ENCODE assay signal across 12 mouse cellular contexts in genomic region chr15:92570526-92571243, GRCm38 (mm10).
DNase-seq lines count a peak whose midpoint lies in the region; ATAC-seq lines count a peak whose summit lies in the region.
"Had no signal": no experiment of that assay in that cellular context is flagged by ENCODE, and none has a peak within 500 bp of the region (broad histone marks: within the 10 kb centered on the region; RNA-seq: fewer than 3 reads in every experiment).

No protein-coding gene starts in this region.

- no peak overlapping the region for H3K9ac ChIP-seq in embryonic facial prominence, embryonic 12.5 days
- no peak overlapping the region for H3K9ac ChIP-seq in hindbrain, embryonic 15.5 days
- H3K9ac ChIP-seq in midbrain, embryonic 14.5 days (replicated peaks; ENCODE audit: low read length): no peak overlapping the region
- H3K9ac ChIP-seq in kidney, embryonic 14.5 days (ENCODE audit: low read depth, low read length): no peak overlapping the region
- H3K9ac ChIP-seq: embryonic facial prominence, embryonic 13.5 days; liver, embryonic 15.5 days had no signal

- no peaks in the 10 kb centered on the region for H3K9me3 ChIP-seq in embryonic facial prominence, embryonic 12.5 days
- no peaks in the 10 kb centered on the region for H3K9me3 ChIP-seq in hindbrain, embryonic 15.5 days
- H3K9me3 ChIP-seq in midbrain, embryonic 14.5 days (ENCODE audit: control insufficient read depth, low read length): no peaks in the 10 kb centered on the region
- no peaks in the 10 kb centered on the region for H3K9me3 ChIP-seq in kidney, embryonic 14.5 days (ENCODE audit: control insufficient read depth, low read length)
- H3K9me3 ChIP-seq: embryonic facial prominence, embryonic 13.5 days; liver, embryonic 15.5 days had no signal

- H3K4me1 ChIP-seq in embryonic facial prominence, embryonic 12.5 days: no peaks in the 10 kb centered on the region; the same call in 1 of the 2 replicates
- H3K4me1 ChIP-seq in hindbrain, embryonic 15.5 days (replicated peaks): peaks cover 13% of the 10 kb centered on the region
- H3K4me1 ChIP-seq in midbrain, embryonic 14.5 days (ENCODE audit: control insufficient read depth, insufficient read depth, low read length): peaks cover 9% of the 10 kb centered on the region
- H3K4me1 ChIP-seq in kidney, embryonic 14.5 days (ENCODE audit: control insufficient read depth, insufficient read depth, low read length): no peaks in the 10 kb centered on the region
- H3K4me1 ChIP-seq: embryonic facial prominence, embryonic 13.5 days; liver, embryonic 15.5 days had no signal

- no peaks in the 10 kb centered on the region for H3K27me3 ChIP-seq in embryonic facial prominence, embryonic 12.5 days
- H3K27me3 ChIP-seq in hindbrain, embryonic 15.5 days: no peaks in the 10 kb centered on the region
- H3K27me3 ChIP-seq in midbrain, embryonic 14.5 days (ENCODE audit: control insufficient read depth, insufficient read depth, low read length): no peaks in the 10 kb centered on the region
- no peaks in the 10 kb centered on the region for H3K27me3 ChIP-seq in kidney, embryonic 14.5 days (ENCODE audit: control insufficient read depth, insufficient read depth, low read length)
- H3K27me3 ChIP-seq: embryonic facial prominence, embryonic 13.5 days; liver, embryonic 15.5 days had no signal

- no peak overlapping the region for H3K4me2 ChIP-seq in embryonic facial prominence, embryonic 12.5 days (replicated peaks)
- 0 out of 2 replicates have a peak overlapping the region, but pooled peaks have one; percentile 6 for H3K4me2 ChIP-seq in hindbrain, embryonic 15.5 days
- H3K4me2 ChIP-seq in midbrain, embryonic 14.5 days (ENCODE audit: low read length): no peak overlapping the region
- no peak overlapping the region for H3K4me2 ChIP-seq in kidney, embryonic 14.5 days (replicated peaks; ENCODE audit: low read depth, low read length)
- H3K4me2 ChIP-seq: embryonic facial prominence, embryonic 13.5 days; liver, embryonic 15.5 days had no signal

- intact Hi-C loops in left cerebral cortex, postnatal 14 days (cut with DNase I): no loop called here
- intact Hi-C loops in left cerebral cortex, postnatal 36 days (cut with DNase I): no loop called here

- H3K27ac ChIP-seq in embryonic facial prominence, embryonic 12.5 days: no peak overlapping the region
- H3K27ac ChIP-seq in hindbrain, embryonic 15.5 days (replicated peaks): peak overlapping the region; percentile 73
- H3K27ac ChIP-seq in midbrain, embryonic 14.5 days (replicated peaks; ENCODE audit: low read depth, low read length): peak overlapping the region; percentile 72
- H3K27ac ChIP-seq in kidney, embryonic 14.5 days (ENCODE audit: low read depth, low read length): no peak overlapping the region
- H3K27ac ChIP-seq: embryonic facial prominence, embryonic 13.5 days; liver, embryonic 15.5 days had no signal

- 60% methylated on average over 3 of the region's 3 CpGs for WGBS in embryonic facial prominence, embryonic 12.5 days
- WGBS in hindbrain, embryonic 15.5 days: 23% methylated on average over 3 of the region's 3 CpGs
- 53% methylated on average over 3 of the region's 3 CpGs for WGBS in midbrain, embryonic 14.5 days
- 70% methylated on average over 3 of the region's 3 CpGs for WGBS in kidney, embryonic 14.5 days

- peak; percentile 35; the same call in 1 of the 2 replicates for ATAC-seq in embryonic facial prominence, embryonic 12.5 days (ENCODE audit: insufficient number of reproducible peaks, insufficient read depth, low FRiP score, low TSS enrichment)
- ATAC-seq in hindbrain, embryonic 15.5 days (ENCODE audit: low FRiP score, low read depth): peak; percentile 78
- peak; percentile 57; the same call in 1 of the 2 replicates for ATAC-seq in midbrain, embryonic 14.5 days (ENCODE audit: low FRiP score, low TSS enrichment)
- no peak for ATAC-seq in kidney, embryonic 14.5 days (ENCODE audit: low FRiP score, low TSS enrichment)
- ATAC-seq: CD4-positive, CD25-positive, alpha-beta regulatory T cell, adult 4 months had no signal

- no peak overlapping the region for H3K4me3 ChIP-seq in embryonic facial prominence, embryonic 12.5 days
- no peak overlapping the region for H3K4me3 ChIP-seq in hindbrain, embryonic 15.5 days
- H3K4me3 ChIP-seq in midbrain, embryonic 14.5 days (replicated peaks; ENCODE audit: low read depth, low read length): no peak overlapping the region
- no peak overlapping the region for H3K4me3 ChIP-seq in kidney, embryonic 14.5 days (ENCODE audit: low read length)
- H3K4me3 ChIP-seq: embryonic facial prominence, embryonic 13.5 days; liver, embryonic 15.5 days had no signal

- DNase-seq in left cerebral cortex, postnatal 14 days (ENCODE audit: low spot score in 2 of 2): peak; percentile 40 to 48
- DNase-seq in left cerebral cortex, postnatal 36 days (ENCODE audit: low spot score in 2 of 2): no peak
- DNase-seq in midbrain, embryonic 14.5 days: peak; percentile 87
- no peak for DNase-seq in MN1 (ENCODE audit: low spot score)
- DNase-seq in thymus, postnatal 14 days: no peak
- DNase-seq: heart, postnatal 36 days had no signal

- H3K36me3 ChIP-seq in embryonic facial prominence, embryonic 12.5 days: no peaks in the 10 kb centered on the region
- H3K36me3 ChIP-seq in hindbrain, embryonic 15.5 days: no peaks in the 10 kb centered on the region
- no peaks in the 10 kb centered on the region for H3K36me3 ChIP-seq in midbrain, embryonic 14.5 days (ENCODE audit: control insufficient read depth, insufficient read depth, low read length)
- H3K36me3 ChIP-seq in kidney, embryonic 14.5 days (ENCODE audit: control insufficient read depth, insufficient read depth, low read length): no peaks in the 10 kb centered on the region
- H3K36me3 ChIP-seq: embryonic facial prominence, embryonic 13.5 days; liver, embryonic 15.5 days had no signal

Comparison
In these comparisons a context has a peak if more than half of its experiments do, and no peak if none do; other contexts are left out.
1. DNase-seq: peak in left cerebral cortex, postnatal 14 days (2 of 2) and midbrain, embryonic 14.5 days (single experiment); none in left cerebral cortex, postnatal 36 days (0 of 2), MN1 (single experiment) and thymus, postnatal 14 days (single experiment).
2. H3K27ac ChIP-seq: peak in hindbrain, embryonic 15.5 days (single experiment) and midbrain, embryonic 14.5 days (single experiment); none in embryonic facial prominence, embryonic 12.5 days (single experiment) and kidney, embryonic 14.5 days (single experiment).